Mouse (Mus musculus) hindbrain, postnatal 0 days (tissue): ENCODE data around the gene Phf19. TPM values are rescaled to one million over a fixed set of nuclear protein-coding genes. Genes with fewer than 3 reads are reported as not detected.

Experiments
- ATAC-seq: fragments of 200-750 bp; cut with Nextera tagmentation; 2 replicates; pipeline ENCODE4 v1.8.0; 2017; ENCODE audit warnings: mild to moderate bottlenecking, moderate TSS enrichment, moderate library complexity
- DNase-seq: peaks from one replicate; pipeline ENCODE4 v3.0.0-alpha.2; 2015; ENCODE audit warnings: low spot score
- H3K27ac ChIP-seq: fragments of 300-500 bp; sonication (generic); 2 replicates; pipeline ENCODE4 v1.5.1; 2014; ENCODE audit warnings: mild to moderate bottlenecking
- H3K27me3 ChIP-seq: fragments of 300-500 bp; sonication (generic); 2 replicates; pipeline ENCODE4 v1.6.1; 2014; ENCODE audit warnings: low read length, mixed read lengths; ENCODE audit not compliant: insufficient read depth
- H3K36me3 ChIP-seq: fragments of 300-500 bp; sonication (generic); 2 replicates; pipeline ENCODE4 v1.6.1; 2014; ENCODE audit warnings: low read length, mixed read lengths; ENCODE audit not compliant: insufficient read depth
- H3K4me1 ChIP-seq: fragments of 300-500 bp; sonication (generic); 2 replicates; pipeline ENCODE4 v1.6.1; 2014; ENCODE audit warnings: antibody characterized with exemption, low read length, mixed read lengths; ENCODE audit not compliant: insufficient read depth
- H3K4me2 ChIP-seq: fragments of 300-500 bp; sonication (generic); 2 replicates; pipeline ENCODE4 v1.6.1; 2014; ENCODE audit warnings: low read depth, mild to moderate bottlenecking, low read length, moderate library complexity, mixed read lengths
- H3K4me3 ChIP-seq: fragments of 300-500 bp; sonication (generic); 2 replicates; pipeline ENCODE4 v1.5.1; 2014; ENCODE audit warnings: low read length
- H3K9ac ChIP-seq: fragments of 300-500 bp; sonication (generic); replicated peaks from 2 replicates; pipeline ENCODE4 v1.6.1; 2014; ENCODE audit warnings: mild to moderate bottlenecking, low read length, moderate library complexity, mixed read lengths
- H3K9me3 ChIP-seq: fragments of 300-500 bp; sonication (generic); 2 replicates; pipeline ENCODE4 v1.6.1; 2016; ENCODE audit warnings: low read length, mixed read lengths
- CTCF ChIP-seq: IDR thresholded peaks from 2 replicates; pipeline ENCODE4 v1.5.1; 2016; ENCODE audit warnings: antibody characterized with exemption, control low read depth, low read depth
- WGBS: fragments of 180-500 bp; shearing (Covaris S2); extraction: QIAGEN DNeasy Blood & Tissue Kit; methylation state at CpG from one replicate; pipeline ENCODE4 v1.1.7; 2014; 5-methylcytosine and 5-hydroxymethylcytosine counted together
- polyA plus RNA-seq: library from polyadenylated mRNA; unstranded; fragments of >200 nt; fragmentation: Nextera tagmentation; extraction: Ambion mirVana; gene quantifications from 2 replicates; pipeline ENCODE4 v1.2.1, GENCODE M21; 2015
- total RNA-seq: library from RNA; depleted of rRNA; stranded (reverse); fragments of >200 nt; gene quantifications from 2 replicates; pipeline ENCODE4 v1.2.3, GENCODE M21; 2014; rRNA removed

Gene Phf19
- total RNA-seq (1.7 and 2.5 TPM in 2 replicates), polyA plus RNA-seq (1.3 and 3.1 TPM in 2 replicates)

GRCm38 (mm10) chr2:34913218-34914068, at the start of gene Phf19:
Gene Phf19 (minus strand): TSS chr2:34914026.
- TF ChIP-seq CTCF = no peak
- peak within 1 kb of the TSS; percentile 60 for H3K4me3 ChIP-seq
- H3K36me3 ChIP-seq = no peaks in the 10 kb centered on the region
- no peaks in the 10 kb centered on the region for H3K9me3 ChIP-seq
- DNase-seq (peak; percentile 31), ATAC-seq (peak; percentile 52)
- H3K9ac ChIP-seq = peak within 1 kb of the TSS; percentile 57
- no peaks in the 10 kb centered on the region for H3K27me3 ChIP-seq
- 0 out of 2 replicates have a peak, but pooled peaks cover 7% of the 10 kb centered on the region for H3K4me1 ChIP-seq
- WGBS = under 1% methylated on average over 47 of the region's 64 CpGs
- H3K27ac ChIP-seq = no peak within 1 kb of the TSS
- peak within 1 kb of the TSS; percentile 92 for H3K4me2 ChIP-seq

- H3K27me3 ChIP-seq = no peaks in the 10 kb centered on the region
- H3K4me2 ChIP-seq = no peak overlapping the region
- 81% methylated on average over 13 of the region's 13 CpGs for WGBS
- H3K9ac ChIP-seq = no peak overlapping the region
- TF ChIP-seq CTCF = no peak
- H3K9me3 ChIP-seq = no peaks in the 10 kb centered on the region
- H3K4me3 ChIP-seq = no peak overlapping the region
- H3K36me3 ChIP-seq = no peaks in the 10 kb centered on the region
- DNase-seq (no peak), ATAC-seq (no peak)
- no peak overlapping the region for H3K27ac ChIP-seq
- no peaks in the 10 kb centered on the region for H3K4me1 ChIP-seq
Observed at GRCm38 (mm10) chr2:34963371-34963956, 49.6 kb upstream of the Phf19 start.

GRCm38 (mm10) chr2:34962893-34963292, 49.1 kb upstream of the Phf19 start:
- no peak for TF ChIP-seq CTCF
- Histone ChIP-seq H3K4me3 (no peak overlapping the region), H3K4me2 (no peak overlapping the region), H3K4me1 (no peaks in the 10 kb centered on the region), H3K9ac (no peak overlapping the region), H3K27ac (no peak overlapping the region), H3K9me3 (no peaks in the 10 kb centered on the region), H3K27me3 (no peaks in the 10 kb centered on the region), H3K36me3 (no peaks in the 10 kb centered on the region)
- ATAC-seq = no peak
- DNase-seq = no peak
- 87% methylated on average over 9 of the region's 9 CpGs for WGBS

GRCm38 (mm10) chr2:34962211-34962610, 48.4 kb upstream of the Phf19 start:
- Histone ChIP-seq H3K36me3 (no peaks in the 10 kb centered on the region), H3K27me3 (no peaks in the 10 kb centered on the region), H3K27ac (no peak overlapping the region), H3K4me1 (no peaks in the 10 kb centered on the region), H3K4me2 (no peak overlapping the region), H3K9me3 (no peaks in the 10 kb centered on the region), H3K4me3 (no peak overlapping the region), H3K9ac (no peak overlapping the region)
- no peak for ATAC-seq
- no peak for DNase-seq
- WGBS = 85% methylated on average over 2 of the region's 2 CpGs
- TF ChIP-seq CTCF = no peak

GRCm38 (mm10) chr2:34961481-34962036, 47.7 kb upstream of the Phf19 start, which contains the start of gene Traf1:
Gene Traf1 (minus strand): TSS chr2:34961772.
- ATAC-seq = peak; percentile 69
- no peaks in the 10 kb centered on the region for H3K4me1 ChIP-seq
- H3K4me3 ChIP-seq = peak within 1 kb of the TSS; percentile 24
- TF ChIP-seq CTCF = no peak
- no peaks in the 10 kb centered on the region for H3K27me3 ChIP-seq
- H3K9me3 ChIP-seq = no peaks in the 10 kb centered on the region
- DNase-seq = peak; percentile 10
- WGBS = 14% methylated on average over 20 of the region's 20 CpGs
- peak within 1 kb of the TSS; percentile 51 for H3K4me2 ChIP-seq
- no peaks in the 10 kb centered on the region for H3K36me3 ChIP-seq
- 0 out of 2 replicates have a peak within 1 kb of the TSS, but pooled peaks have one; percentile 21 for H3K9ac ChIP-seq
- no peak within 1 kb of the TSS for H3K27ac ChIP-seq

GRCm38 (mm10) chr2:34960966-34961365, 47.1 kb upstream of the Phf19 start:
- Histone ChIP-seq H3K4me2 (peak overlapping the region; percentile 51), H3K27ac (no peak overlapping the region), H3K36me3 (no peaks in the 10 kb centered on the region), H3K27me3 (no peaks in the 10 kb centered on the region), H3K9ac (no peak overlapping the region), H3K4me1 (no peaks in the 10 kb centered on the region), H3K4me3 (peak overlapping the region; percentile 24), H3K9me3 (no peaks in the 10 kb centered on the region)
- DNase-seq = no peak
- ATAC-seq = 0 out of 2 replicates have a peak, but pooled peaks have one; percentile 15
- 72% methylated on average over 6 of the region's 6 CpGs for WGBS
- no peak for TF ChIP-seq CTCF
